Mouse (Mus musculus) MEL (cell line): Measurements from ENCODE around the gene Tmpo. TPM values are rescaled to one million over a fixed set of nuclear protein-coding genes. Genes with fewer than 3 reads are reported as not detected.
"Not testable (repeated sequence)": the region's sequence is repeated elsewhere in the genome, so short reads cannot be mapped to it uniquely, and the experiment has no call there.

Experiments used
- DNase-seq: peaks from one replicate; pipeline ENCODE4 v3.0.0; 2011; ENCODE audit warnings: low read depth, low spot score
- H3K27ac ChIP-seq: 2 replicates; pipeline ENCODE4 v1.5.1; 2012; ENCODE audit warnings: low read depth, mild to moderate bottlenecking, control low read depth, low read length, moderate library complexity; ENCODE audit not compliant: control insufficient read depth
- H3K27me3 ChIP-seq, 2 experiments: fragments of 150-350 bp in 1 of 2; sonication (generic) in 1 of 2; 2 replicates each; pipeline ENCODE4 v1.6.1; 2012; ENCODE audit warnings: low read length in 2 of 2, mild to moderate bottlenecking in 2 of 2, improper control_type of control experiment in 1 of 2, moderate library complexity in 1 of 2; ENCODE audit not compliant: insufficient read depth in 2 of 2, control insufficient read depth in 1 of 2
- H3K36me3 ChIP-seq, 2 experiments: 2 replicates each; pipeline ENCODE4 v1.6.1; 2012 to 2014; ENCODE audit warnings: low read length in 2 of 2, improper control_type of control experiment in 1 of 2, inconsistent platforms in 1 of 2, mild to moderate bottlenecking in 1 of 2; ENCODE audit not compliant: insufficient read depth in 2 of 2, control insufficient read depth in 1 of 2
- H3K4me1 ChIP-seq, 2 experiments: fragments of 150-350 bp in 1 of 2; sonication (generic) in 1 of 2; 2 replicates each; pipeline ENCODE4 v1.6.1; 2012; ENCODE audit warnings: low read length in 2 of 2, improper control_type of control experiment in 1 of 2, mild to moderate bottlenecking in 1 of 2; ENCODE audit not compliant: insufficient read depth in 2 of 2, control insufficient read depth in 1 of 2
- H3K4me3 ChIP-seq, 2 experiments: fragments of 150-350 bp in 1 of 2; sonication (generic) in 1 of 2; 2 replicates each; pipeline ENCODE4 v1.5.1; 2012; ENCODE audit warnings: low read depth in 2 of 2, low read length in 2 of 2, mild to moderate bottlenecking in 2 of 2, moderate library complexity in 2 of 2, control low read depth in 1 of 2, improper control_type of control experiment in 1 of 2; ENCODE audit not compliant: control insufficient read depth in 1 of 2, insufficient read depth in 1 of 2
- H3K79me2 ChIP-seq: 2 replicates; pipeline ENCODE4 v1.6.1; 2012; ENCODE audit warnings: mild to moderate bottlenecking, low read length, moderate library complexity; ENCODE audit not compliant: control insufficient read depth, poor library complexity, insufficient read depth
- H3K9ac ChIP-seq: 2 replicates; pipeline ENCODE4 v1.6.1; 2012; ENCODE audit warnings: low read depth, mild to moderate bottlenecking, control low read depth, low read length, moderate library complexity; ENCODE audit not compliant: control insufficient read depth, poor library complexity, severe bottlenecking
- H3K9me3 ChIP-seq: fragments of 150-350 bp; sonication (generic); replicated peaks from 2 replicates; pipeline ENCODE4 v1.6.1; 2012; ENCODE audit warnings: mild to moderate bottlenecking, low read length, improper control_type of control experiment, moderate library complexity; ENCODE audit not compliant: insufficient read depth
- CHD2 ChIP-seq: IDR thresholded peaks from 2 replicates; pipeline ENCODE4 v1.6.1; 2011; ENCODE audit warnings: low read length, improper control_type of control experiment
- CTCF ChIP-seq, 3 experiments: IDR thresholded peaks in 2 of 3; conservative IDR thresholded peaks in 1 of 3; 2 replicates each; pipeline ENCODE4 v1.5.1; 2011 to 2012; ENCODE audit warnings: low read length in 3 of 3, low read depth in 2 of 3, mild to moderate bottlenecking in 2 of 3, improper control_type of control experiment in 1 of 3, inconsistent platforms in 1 of 3, mixed read lengths in 1 of 3, moderate library complexity in 1 of 3; ENCODE audit not compliant: control insufficient read depth in 1 of 3, insufficient read depth in 1 of 3, poor library complexity in 1 of 3, severe bottlenecking in 1 of 3
- ELF1 ChIP-seq: IDR thresholded peaks from 2 replicates; pipeline ENCODE4 v1.6.1; 2014; ENCODE audit warnings: low read depth, mild to moderate bottlenecking, inconsistent platforms, low read length, improper control_type of control experiment, moderate library complexity
- EP300 ChIP-seq, 2 experiments: IDR thresholded peaks; 2 replicates each; pipeline ENCODE4 v1.6.1; 2011; ENCODE audit warnings: improper control_type of control experiment in 2 of 2, low read length in 2 of 2, low read depth in 1 of 2, mild to moderate bottlenecking in 1 of 2
- GATA1 ChIP-seq: IDR thresholded peaks from 2 replicates; pipeline ENCODE4 v1.6.1; 2011; ENCODE audit warnings: low read depth, low read length, improper control_type of control experiment
- JUND ChIP-seq: IDR thresholded peaks from 2 replicates; pipeline ENCODE4 v1.6.1; 2011; ENCODE audit warnings: low read depth, mild to moderate bottlenecking, improper control_type of control experiment, low read length
- MAZ ChIP-seq: IDR thresholded peaks from 2 replicates; pipeline ENCODE4 v1.6.1; 2012; ENCODE audit warnings: low read depth, mild to moderate bottlenecking, inconsistent platforms, low read length, improper control_type of control experiment
- MEF2A ChIP-seq: IDR thresholded peaks from 2 replicates; pipeline ENCODE4 v1.6.1; 2014; ENCODE audit warnings: low read depth, mild to moderate bottlenecking, inconsistent platforms, low read length, improper control_type of control experiment; ENCODE audit not compliant: poor library complexity, insufficient replicate concordance, severe bottlenecking; ENCODE audit errors: extremely low read depth
- MXI1 ChIP-seq: IDR thresholded peaks from 2 replicates; pipeline ENCODE4 v1.6.1; 2011; ENCODE audit warnings: mild to moderate bottlenecking, low read depth, low read length, improper control_type of control experiment
- MYB ChIP-seq: IDR thresholded peaks from 2 replicates; pipeline ENCODE4 v1.6.1; 2011; ENCODE audit warnings: mild to moderate bottlenecking, low read depth, low read length, improper control_type of control experiment
- MYC ChIP-seq: IDR thresholded peaks from 2 replicates; pipeline ENCODE4 v1.6.1; 2011; ENCODE audit warnings: low read depth, mild to moderate bottlenecking, low read length, improper control_type of control experiment, moderate library complexity
- NELFE ChIP-seq: IDR thresholded peaks from 2 replicates; pipeline ENCODE4 v1.6.1; 2011; ENCODE audit warnings: low read depth, low read length, improper control_type of control experiment
- NRF1 ChIP-seq: IDR thresholded peaks from 2 replicates; pipeline ENCODE4 v1.6.1; 2014; ENCODE audit warnings: low read depth, mild to moderate bottlenecking, inconsistent platforms, low read length, improper control_type of control experiment, moderate library complexity; ENCODE audit not compliant: poor library complexity, insufficient read depth, severe bottlenecking
- POLR2AphosphoS2 ChIP-seq: IDR thresholded peaks from 2 replicates; pipeline ENCODE4 v1.6.1; 2011; ENCODE audit warnings: low read length, improper control_type of control experiment
- RAD21 ChIP-seq: IDR thresholded peaks from 2 replicates; pipeline ENCODE4 v1.6.1; 2011; ENCODE audit warnings: mild to moderate bottlenecking, low read depth, low read length, improper control_type of control experiment
- SMC3 ChIP-seq: IDR thresholded peaks from 2 replicates; pipeline ENCODE4 v1.6.1; 2011; ENCODE audit warnings: low read depth, low read length, improper control_type of control experiment
- TBP ChIP-seq: IDR thresholded peaks from 2 replicates; pipeline ENCODE4 v1.8.0; 2011; ENCODE audit warnings: low read depth, low read length, improper control_type of control experiment
- USF1 ChIP-seq: IDR thresholded peaks from 2 replicates; pipeline ENCODE4 v1.6.1; 2014; ENCODE audit warnings: low read depth, mild to moderate bottlenecking, inconsistent platforms, low read length, improper control_type of control experiment, moderate library complexity
- ZKSCAN1 ChIP-seq: IDR thresholded peaks from 2 replicates; pipeline ENCODE4 v1.6.1; 2012; ENCODE audit warnings: low read depth, mild to moderate bottlenecking, inconsistent platforms, low read length, improper control_type of control experiment, moderate library complexity
- ZMIZ1 ChIP-seq: IDR thresholded peaks from 2 replicates; pipeline ENCODE4 v1.6.1; 2012; ENCODE audit warnings: low read depth, mild to moderate bottlenecking, inconsistent platforms, low read length, improper control_type of control experiment, moderate library complexity
- polyA plus RNA-seq, 2 experiments: library from polyadenylated mRNA; stranded (reverse) in 1 of 2; unstranded in 1 of 2; fragments of >175 nt in 1 of 2; fragments of >200 nt in 1 of 2; gene quantifications; 2 replicates each; pipeline versions ENCODE4 v1.2.1 to v1.2.4; 2012; ENCODE audit warnings: low replicate concordance in 2 of 2, low read depth in 1 of 2; ENCODE audit not compliant: insufficient read length in 2 of 2, insufficient read depth in 1 of 2, missing spikeins in 1 of 2
- total RNA-seq: library from RNA; depleted of rRNA; stranded (reverse); fragments of 300-350 nt; gene quantifications from 2 replicates; pipeline ENCODE4 v1.2.3, GENCODE M21; 2012

Tmpo gene
- total and polyA plus RNA-seq, 3 experiments: 211 to 219 (median 215) TPM

DNA sequence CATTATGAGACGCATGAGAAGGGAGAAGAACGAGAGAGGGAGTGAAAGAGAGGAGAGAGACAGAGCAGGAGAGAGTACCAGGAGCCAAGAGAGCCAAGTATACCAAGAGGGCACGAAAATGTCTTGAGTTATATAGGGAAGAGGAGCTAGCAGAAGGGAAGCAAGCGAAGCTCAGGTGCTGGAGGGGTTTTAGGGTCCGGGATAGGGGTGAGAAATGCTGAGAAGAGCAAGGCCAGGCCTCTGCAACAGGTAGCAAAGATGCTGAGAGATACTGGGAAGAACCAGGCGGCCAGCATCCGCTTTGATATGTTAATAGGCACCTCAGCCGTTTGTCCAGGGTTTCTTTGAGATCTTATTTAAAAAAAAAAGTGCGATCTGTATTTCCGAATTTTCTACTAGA, 6.2 kb upstream of the Tmpo start:
- H3K9ac ChIP-seq: peak overlapping the region; percentile 84
- peaks cover 2 to 17% of the 10 kb centered on the region in 2 experiments; a peak in 3 of 4 replicates for H3K4me1 ChIP-seq
- TF ChIP-seq MYC: no peak
- no peak for TF ChIP-seq MAZ
- TF ChIP-seq GATA1: no peak
- TF ChIP-seq NRF1: no peak
- TF ChIP-seq, all 39 proteins: peak for 0
- peak; percentile 36 for DNase-seq
- Histone ChIP-seq H3K36me3 (peaks cover 0 to 10% of the 10 kb centered on the region in 2 experiments; a peak in 2 of 4 replicates), H3K9me3 (no peaks in the 10 kb centered on the region), H3K79me2 (peaks cover 2% of the 10 kb centered on the region; the same call in 1 of the 2 replicates), H3K27me3 (no peaks in the 10 kb centered on the region), H3K4me3 (peak overlapping the region; percentile 85 to 89), H3K27ac (no peak overlapping the region)

DNA sequence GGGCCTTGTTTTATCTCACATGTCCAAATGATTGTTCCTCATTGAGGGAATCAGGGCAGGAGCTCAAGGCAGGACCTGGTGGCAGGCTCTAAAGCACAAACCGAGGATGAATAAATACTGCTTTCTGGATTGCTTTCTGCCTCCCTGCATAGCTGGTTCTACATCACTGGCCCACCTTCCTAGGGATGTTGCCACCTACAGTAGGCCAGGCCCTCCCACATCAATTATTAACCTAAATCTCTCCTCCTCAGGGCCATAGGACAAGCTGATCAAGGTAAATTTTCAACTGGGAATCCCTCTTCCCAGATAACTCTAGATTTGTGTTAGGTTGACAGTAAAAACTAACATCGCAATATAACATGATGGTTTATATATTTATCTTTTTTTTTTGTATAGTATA, 4.6 kb upstream of the Tmpo start:
- H3K4me3 ChIP-seq: no peak overlapping the region
- DNase-seq: no peak
- no peaks in the 10 kb centered on the region for H3K27me3 ChIP-seq
- peaks cover 3% of the 10 kb centered on the region; the same call in 1 of the 2 replicates for H3K79me2 ChIP-seq
- H3K9ac ChIP-seq: no peak overlapping the region
- H3K27ac ChIP-seq: no peak overlapping the region
- H3K9me3 ChIP-seq: no peaks in the 10 kb centered on the region
- no peak for TF ChIP-seq MAZ
- TF ChIP-seq, all 39 proteins: peak for 0
- H3K36me3 ChIP-seq: peaks cover 0 to 10% of the 10 kb centered on the region in 2 experiments; a peak in 2 of 4 replicates
- peaks cover 2 to 17% of the 10 kb centered on the region in 2 experiments; a peak in 3 of 4 replicates for H3K4me1 ChIP-seq

DNA sequence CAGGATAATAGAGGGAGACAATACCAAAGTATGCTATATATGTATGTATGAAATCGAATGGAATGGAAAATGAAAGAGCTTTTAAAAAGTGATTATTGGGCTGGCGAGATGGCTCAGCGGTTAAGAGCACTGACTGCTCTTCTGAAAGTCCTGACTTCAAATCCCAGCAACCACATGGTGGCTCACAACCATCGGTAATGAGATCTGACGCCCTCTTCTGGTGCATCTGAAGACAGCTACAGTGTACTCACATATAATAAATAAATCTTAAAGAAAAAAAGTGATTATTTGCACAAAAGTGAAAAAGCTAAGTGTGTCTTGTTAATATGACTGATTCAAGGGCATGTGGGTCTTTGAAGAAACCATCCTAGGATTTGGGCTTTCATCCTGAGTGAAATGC, 3.8 kb upstream of the Tmpo start:
- peaks cover 2 to 13% of the 10 kb centered on the region in 2 experiments; a peak in 3 of 4 replicates for H3K4me1 ChIP-seq
- not testable (repeated sequence) for H3K79me2 ChIP-seq, H3K9me3 ChIP-seq, H3K36me3 ChIP-seq, H3K27me3 ChIP-seq, H3K4me3 ChIP-seq, H3K27ac ChIP-seq, H3K9ac ChIP-seq, DNase-seq

DNA sequence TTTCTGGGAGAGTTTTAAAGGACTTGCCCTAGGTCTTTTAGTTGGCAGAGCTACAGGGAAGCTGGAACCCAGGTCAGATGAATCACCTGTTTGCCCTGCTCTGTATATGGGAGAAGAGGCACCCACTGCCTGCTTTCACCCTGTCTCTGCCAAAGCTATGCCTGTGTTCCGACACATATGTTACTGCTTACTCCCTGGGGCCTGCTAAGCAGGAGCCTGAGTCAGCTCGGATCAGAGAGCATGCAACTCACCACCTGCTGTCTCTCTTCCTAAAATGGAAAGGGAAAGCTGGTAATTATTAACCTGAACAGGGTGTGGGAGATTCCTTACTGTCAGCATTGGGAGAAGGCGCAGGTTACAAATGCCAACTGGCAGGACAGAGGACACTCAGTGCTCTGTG, 2.2 kb upstream of the Tmpo start:
- H3K4me1 ChIP-seq: peaks cover 2 to 11% of the 10 kb centered on the region in 2 experiments; a peak in 3 of 4 replicates
- peaks cover 0 to 6% of the 10 kb centered on the region in 2 experiments; a peak in 1 of 4 replicates for H3K36me3 ChIP-seq
- H3K4me3 ChIP-seq: peak overlapping the region; percentile 43 to 53
- no peaks in the 10 kb centered on the region for H3K9me3 ChIP-seq
- H3K9ac ChIP-seq: peak overlapping the region; percentile 99
- DNase-seq: peak; percentile 56
- H3K27me3 ChIP-seq: no peaks in the 10 kb centered on the region
- H3K79me2 ChIP-seq: peaks cover 3% of the 10 kb centered on the region; the same call in 1 of the 2 replicates
- peak overlapping the region; percentile 70 for H3K27ac ChIP-seq
- TF ChIP-seq ZKSCAN1 (no peak), CHD2 (no peak), USF1 (no peak), CTCF (IDR thresholded peaks at IDR 0.05 in 2 of 3, conservative IDR thresholded peaks at IDR 0.05 in 1 of 3; ENCODE audit: control insufficient read depth in 1 of 3, insufficient read depth in 1 of 3, low read depth in 2 of 3, low read length in 3 of 3, poor library complexity in 1 of 3, severe bottlenecking in 1 of 3) (no peak), POLR2AphosphoS2 (no peak), MEF2A (no peak), RAD21 (no peak), MYB (no peak), EP300 (IDR thresholded peaks at IDR 0.05; ENCODE audit: low read depth in 1 of 2, low read length in 2 of 2) (no peak), ELF1 (no peak), JUND (no peak), MXI1 (no peak), MYC (no peak), NELFE (no peak), ZMIZ1 (no peak), SMC3 (no peak), TBP (no peak)
